Mouse (Mus musculus): Measurements from ENCODE around the gene Taf8. TPM values are rescaled to one million over a fixed set of nuclear protein-coding genes. Genes with fewer than 3 reads are reported as not detected.
A peak's percentile ranks its signal among the peaks of the same experiment; 100 is the strongest.

Gene Taf8
- total and polyA plus RNA-seq, 3 experiments = 15.2 to 25.7 TPM; not detected in 1

DNA sequence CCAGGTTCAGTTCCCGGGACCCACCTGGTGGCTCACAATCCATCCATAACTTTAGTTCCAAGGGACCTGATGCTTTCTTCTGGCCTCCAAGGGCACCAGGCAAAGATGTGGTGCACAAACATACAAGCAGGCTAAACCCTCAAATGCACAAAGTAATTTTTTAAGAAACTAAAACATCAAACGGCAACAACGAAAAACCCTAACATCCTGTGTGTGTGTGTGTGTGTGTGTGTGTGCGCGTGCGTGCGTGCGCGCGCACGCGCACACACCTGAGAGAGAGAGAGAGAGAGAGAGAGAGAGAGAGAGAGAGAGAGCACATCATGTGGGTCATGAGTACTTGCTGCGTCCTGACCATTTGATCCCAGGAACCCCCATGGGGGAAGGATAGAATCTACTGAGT is 31.6 kb upstream of the Taf8 start:
- H3K9me3 ChIP-seq (replicated peaks; ENCODE audit: insufficient read depth, low read length) = no peaks in the 10 kb centered on the region
- peaks cover 13 to 17% of the 10 kb centered on the region in 2 experiments for H3K4me1 ChIP-seq (ENCODE audit: control insufficient read depth in 1 of 2, insufficient read depth in 2 of 2, low read length in 2 of 2)
- H3K79me2 ChIP-seq (ENCODE audit: control insufficient read depth, insufficient read depth, low read length, poor library complexity) = no peaks in the 10 kb centered on the region; the same call in 1 of the 2 replicates
- H3K9ac ChIP-seq (ENCODE audit: control insufficient read depth, low read depth, low read length, poor library complexity, severe bottlenecking) = no peak overlapping the region
- TF ChIP-seq JUND (IDR thresholded peaks at IDR 0.05; ENCODE audit: low read depth, low read length) = no peak
- TF ChIP-seq GABPA (IDR thresholded peaks at IDR 0.05; ENCODE audit: low read depth, low read length) = no peak
- TF ChIP-seq TBP (IDR thresholded peaks at IDR 0.05; ENCODE audit: low read depth, low read length) = no peak
- no peak for TF ChIP-seq SMC3 (IDR thresholded peaks at IDR 0.05; ENCODE audit: low read depth, low read length)
- no peak for TF ChIP-seq POLR2A (IDR thresholded peaks at IDR 0.05; ENCODE audit: control insufficient read depth in 1 of 2, insufficient read depth in 1 of 2, low read depth in 1 of 2, low read length in 2 of 2, poor library complexity in 1 of 2)
- TF ChIP-seq MEF2A (IDR thresholded peaks at IDR 0.05; ENCODE audit: extremely low read depth, insufficient replicate concordance, low read depth, low read length, poor library complexity, severe bottlenecking) = no peak
- TF ChIP-seq SIN3A (IDR thresholded peaks at IDR 0.05; ENCODE audit: low read length) = no peak
- TF ChIP-seq EP300 (IDR thresholded peaks at IDR 0.05; ENCODE audit: low read depth in 1 of 2, low read length in 2 of 2) = no peak
- TF ChIP-seq RCOR1 (IDR thresholded peaks at IDR 0.05; ENCODE audit: low read depth, low read length) = no peak
- no peak for TF ChIP-seq UBTF (IDR thresholded peaks at IDR 0.05; ENCODE audit: borderline replicate concordance, insufficient read depth, low read depth, low read length)
- no peak for TF ChIP-seq ZKSCAN1 (IDR thresholded peaks at IDR 0.05; ENCODE audit: low read depth, low read length)
- H3K36me3 ChIP-seq (ENCODE audit: control insufficient read depth in 1 of 2, insufficient read depth in 2 of 2, low read length in 2 of 2) = peaks cover 0 to 15% of the 10 kb centered on the region in 2 experiments; a peak in 2 of 4 replicates
- no peak overlapping the region for H3K4me3 ChIP-seq (ENCODE audit: control insufficient read depth in 1 of 2, insufficient read depth in 1 of 2, low read depth in 2 of 2, low read length in 2 of 2)
- no peak overlapping the region for H3K27ac ChIP-seq (ENCODE audit: control insufficient read depth, low read depth, low read length)
- no peak for DNase-seq (ENCODE audit: low read depth, low spot score)
- no peaks in the 10 kb centered on the region for H3K27me3 ChIP-seq (ENCODE audit: control insufficient read depth in 1 of 2, insufficient read depth in 2 of 2, low read length in 2 of 2)

DNA sequence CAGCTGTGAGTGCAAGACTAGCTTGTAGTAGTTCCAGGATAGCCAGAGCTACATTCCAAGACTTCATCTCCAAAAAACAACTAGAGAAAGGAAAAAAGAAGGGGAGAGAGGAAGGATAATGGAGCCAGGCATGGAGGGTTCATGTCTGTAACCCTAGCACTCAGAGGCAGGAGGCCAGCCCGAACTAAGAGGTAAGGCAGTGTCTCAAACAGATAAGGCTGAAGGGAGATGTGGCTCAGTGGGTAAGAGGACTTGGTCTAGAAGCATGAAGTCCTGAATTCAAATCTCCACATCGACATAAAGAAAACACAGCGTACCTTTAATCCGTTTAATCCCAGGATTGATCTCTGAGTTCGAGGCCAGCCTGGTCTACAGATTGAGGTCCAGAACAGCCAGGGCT is 30.3 kb upstream of the Taf8 start:
- Histone ChIP-seq H3K4me1 (ENCODE audit: control insufficient read depth in 1 of 2, insufficient read depth in 2 of 2, low read length in 2 of 2) (peaks cover 13 to 17% of the 10 kb centered on the region in 2 experiments), H3K4me3 (ENCODE audit: control insufficient read depth in 1 of 2, insufficient read depth in 1 of 2, low read depth in 2 of 2, low read length in 2 of 2) (no peak overlapping the region), H3K36me3 (ENCODE audit: control insufficient read depth in 1 of 2, insufficient read depth in 2 of 2, low read length in 2 of 2) (peaks cover 0 to 15% of the 10 kb centered on the region in 2 experiments; a peak in 2 of 4 replicates), H3K9ac (ENCODE audit: control insufficient read depth, low read depth, low read length, poor library complexity, severe bottlenecking) (no peak overlapping the region), H3K9me3 (replicated peaks; ENCODE audit: insufficient read depth, low read length) (no peaks in the 10 kb centered on the region), H3K27me3 (ENCODE audit: control insufficient read depth in 1 of 2, insufficient read depth in 2 of 2, low read length in 2 of 2) (no peaks in the 10 kb centered on the region), H3K79me2 (ENCODE audit: control insufficient read depth, insufficient read depth, low read length, poor library complexity) (no peaks in the 10 kb centered on the region), H3K27ac (ENCODE audit: control insufficient read depth, low read depth, low read length) (no peak overlapping the region)
- DNase-seq (ENCODE audit: low read depth, low spot score) = peak; percentile 35
- no peak for TF ChIP-seq JUND (IDR thresholded peaks at IDR 0.05; ENCODE audit: low read depth, low read length)
- no peak for TF ChIP-seq SMC3 (IDR thresholded peaks at IDR 0.05; ENCODE audit: low read depth, low read length)
- 0 out of 2 replicates have a peak, but pooled peaks have one; percentile 20 for TF ChIP-seq GATA1 (IDR thresholded peaks at IDR 0.05; ENCODE audit: low read depth, low read length)

GRCm38 (mm10) chr17:47531387-47531818 is 29.3 kb upstream of the Taf8 start:
- H3K27ac ChIP-seq (ENCODE audit: control insufficient read depth, low read depth, low read length) = no peak overlapping the region
- TF ChIP-seq MYC (IDR thresholded peaks at IDR 0.05; ENCODE audit: low read depth, low read length) = no peak
- TF ChIP-seq USF1 (IDR thresholded peaks at IDR 0.05; ENCODE audit: low read depth, low read length) = no peak
- TF ChIP-seq POLR2AphosphoS5 (IDR thresholded peaks at IDR 0.05; ENCODE audit: borderline replicate concordance, low read depth, low read length) = no peak
- no peak for TF ChIP-seq E2F4 (IDR thresholded peaks at IDR 0.05; ENCODE audit: borderline replicate concordance, low read depth, low read length)
- no peak for TF ChIP-seq HCFC1 (IDR thresholded peaks at IDR 0.05; ENCODE audit: low read depth, low read length)
- TF ChIP-seq ZNF384 (IDR thresholded peaks at IDR 0.05; ENCODE audit: low read depth, low read length) = no peak
- TF ChIP-seq UBTF (IDR thresholded peaks at IDR 0.05; ENCODE audit: borderline replicate concordance, insufficient read depth, low read depth, low read length) = no peak
- no peak for TF ChIP-seq TAL1 (IDR thresholded peaks at IDR 0.05; ENCODE audit: low read length)
- TF ChIP-seq ZMIZ1 (IDR thresholded peaks at IDR 0.05; ENCODE audit: low read depth, low read length) = no peak
- TF ChIP-seq MAFK (IDR thresholded peaks at IDR 0.05; ENCODE audit: borderline replicate concordance, low read depth, low read length) = no peak
- TF ChIP-seq SIN3A (IDR thresholded peaks at IDR 0.05; ENCODE audit: low read length) = no peak
- TF ChIP-seq CHD1 (IDR thresholded peaks at IDR 0.05; ENCODE audit: low read depth, low read length) = no peak
- DNase-seq (ENCODE audit: low read depth, low spot score) = no peak
- H3K4me3 ChIP-seq (ENCODE audit: control insufficient read depth in 1 of 2, insufficient read depth in 1 of 2, low read depth in 2 of 2, low read length in 2 of 2) = no peak overlapping the region
- H3K79me2 ChIP-seq (ENCODE audit: control insufficient read depth, insufficient read depth, low read length, poor library complexity) = no peaks in the 10 kb centered on the region
- no peaks in the 10 kb centered on the region for H3K27me3 ChIP-seq (ENCODE audit: control insufficient read depth in 1 of 2, insufficient read depth in 2 of 2, low read length in 2 of 2)
- peaks cover 0 to 14% of the 10 kb centered on the region in 2 experiments; a peak in 2 of 4 replicates for H3K36me3 ChIP-seq (ENCODE audit: control insufficient read depth in 1 of 2, insufficient read depth in 2 of 2, low read length in 2 of 2)
- no peaks in the 10 kb centered on the region for H3K9me3 ChIP-seq (replicated peaks; ENCODE audit: insufficient read depth, low read length)
- no peak overlapping the region for H3K9ac ChIP-seq (ENCODE audit: control insufficient read depth, low read depth, low read length, poor library complexity, severe bottlenecking)
- H3K4me1 ChIP-seq (ENCODE audit: control insufficient read depth in 1 of 2, insufficient read depth in 2 of 2, low read length in 2 of 2) = peaks cover 13 to 15% of the 10 kb centered on the region in 2 experiments
